Mouse (Mus musculus) C3H10T1/2 (cell line): ENCODE measurements around the gene Nrm. TPM values are rescaled to one million over a fixed set of nuclear protein-coding genes. Genes with fewer than 3 reads are reported as not detected.

Experiments
- polyA plus RNA-seq, 2 experiments: library from polyadenylated mRNA; unstranded; fragments of >200 nt; fragmentation: generic; extraction: Trizol; gene quantifications; one replicate each; pipeline ENCODE4 v1.2.1; 2012; ENCODE audit warnings: missing spikeins in 2 of 2

Gene Nrm
- polyA plus RNA-seq = 10 to 100 TPM; 24.6 to 60.0 TPM

DNA sequence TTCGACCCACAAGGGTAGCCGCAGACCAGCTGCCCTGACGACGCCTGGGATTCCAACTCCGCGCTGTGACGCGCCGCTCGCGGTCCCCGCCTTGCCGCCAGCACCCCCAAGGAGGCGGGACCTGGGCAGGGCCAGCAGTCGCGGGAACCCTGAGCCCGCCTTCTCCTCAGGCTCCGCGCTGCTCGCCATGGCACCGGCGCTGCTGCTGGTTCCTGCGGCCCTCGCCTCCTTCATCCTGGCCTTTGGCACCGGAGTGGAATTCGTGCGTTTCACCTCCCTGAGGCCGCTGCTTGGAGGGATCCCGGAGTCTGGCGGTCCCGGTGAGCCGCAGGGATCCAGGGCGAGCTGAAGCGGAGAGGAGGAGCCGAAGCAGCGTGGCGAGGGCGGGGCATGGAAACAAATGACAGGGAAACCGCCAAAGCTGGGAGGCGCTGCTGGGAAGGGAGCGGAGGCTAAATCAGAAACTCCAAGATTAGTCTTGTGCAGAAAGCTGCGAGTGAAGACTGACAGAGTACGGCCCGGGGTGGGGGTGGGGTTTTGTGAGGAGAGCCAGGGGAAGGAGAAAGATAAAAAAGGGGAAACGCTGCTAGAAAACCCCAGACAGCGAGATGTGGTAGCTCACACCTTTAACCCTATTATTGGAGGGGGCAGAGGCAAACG is at the start of gene Nrm:
Nrm (plus strand) TSS at position 121 of the 660 bp plus-strand sequence.

DNA sequence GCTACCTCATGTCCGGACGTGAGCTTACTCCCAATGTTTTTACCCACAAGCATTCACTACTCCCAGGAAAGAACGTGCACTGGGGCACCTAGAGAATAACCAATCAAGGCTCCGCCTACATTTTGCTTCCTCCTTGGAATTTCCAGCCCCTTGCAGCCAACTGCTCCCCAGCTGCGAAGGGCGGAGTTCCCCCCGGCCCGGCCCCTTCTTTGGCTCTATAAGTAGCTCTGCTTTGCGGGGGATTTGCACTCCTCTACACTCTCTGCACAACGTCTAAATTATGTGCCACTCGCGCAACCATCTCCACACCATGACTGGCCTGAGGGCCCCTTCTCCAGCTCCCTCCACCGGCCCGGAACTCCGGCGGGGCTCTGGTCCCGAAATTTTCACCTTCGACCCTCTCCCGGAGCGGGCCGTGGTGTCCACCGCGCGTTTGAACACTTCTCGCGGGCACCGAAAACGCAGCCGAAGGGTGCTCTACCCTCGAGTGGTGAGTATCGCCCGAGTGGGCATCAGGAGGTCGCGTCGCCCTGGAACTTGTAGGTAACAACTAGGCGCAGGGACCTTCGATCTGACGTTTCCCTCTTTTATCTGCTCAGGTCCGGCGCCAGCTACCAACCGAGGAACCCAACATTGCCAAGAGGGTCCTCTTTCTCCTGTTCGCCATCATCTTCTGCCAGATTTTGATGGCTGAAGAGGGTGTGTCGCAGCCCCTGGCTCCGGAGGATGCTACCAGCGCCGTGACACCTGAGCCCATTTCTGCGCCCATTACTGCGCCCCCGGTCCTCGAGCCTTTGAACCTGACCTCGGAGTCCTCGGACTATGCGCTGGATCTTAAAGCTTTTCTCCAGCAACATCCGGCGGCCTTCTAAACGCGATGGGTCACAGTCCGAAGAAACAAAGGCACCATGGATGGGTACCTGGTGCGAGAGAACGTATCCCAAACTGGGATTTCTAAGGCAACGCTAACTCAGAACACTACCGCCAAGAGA is 39.4 kb upstream of the Nrm start, which contains the start of gene Ier3:
Ier3 (plus strand) TSS at position 246 of the 992 bp plus-strand sequence.

DNA sequence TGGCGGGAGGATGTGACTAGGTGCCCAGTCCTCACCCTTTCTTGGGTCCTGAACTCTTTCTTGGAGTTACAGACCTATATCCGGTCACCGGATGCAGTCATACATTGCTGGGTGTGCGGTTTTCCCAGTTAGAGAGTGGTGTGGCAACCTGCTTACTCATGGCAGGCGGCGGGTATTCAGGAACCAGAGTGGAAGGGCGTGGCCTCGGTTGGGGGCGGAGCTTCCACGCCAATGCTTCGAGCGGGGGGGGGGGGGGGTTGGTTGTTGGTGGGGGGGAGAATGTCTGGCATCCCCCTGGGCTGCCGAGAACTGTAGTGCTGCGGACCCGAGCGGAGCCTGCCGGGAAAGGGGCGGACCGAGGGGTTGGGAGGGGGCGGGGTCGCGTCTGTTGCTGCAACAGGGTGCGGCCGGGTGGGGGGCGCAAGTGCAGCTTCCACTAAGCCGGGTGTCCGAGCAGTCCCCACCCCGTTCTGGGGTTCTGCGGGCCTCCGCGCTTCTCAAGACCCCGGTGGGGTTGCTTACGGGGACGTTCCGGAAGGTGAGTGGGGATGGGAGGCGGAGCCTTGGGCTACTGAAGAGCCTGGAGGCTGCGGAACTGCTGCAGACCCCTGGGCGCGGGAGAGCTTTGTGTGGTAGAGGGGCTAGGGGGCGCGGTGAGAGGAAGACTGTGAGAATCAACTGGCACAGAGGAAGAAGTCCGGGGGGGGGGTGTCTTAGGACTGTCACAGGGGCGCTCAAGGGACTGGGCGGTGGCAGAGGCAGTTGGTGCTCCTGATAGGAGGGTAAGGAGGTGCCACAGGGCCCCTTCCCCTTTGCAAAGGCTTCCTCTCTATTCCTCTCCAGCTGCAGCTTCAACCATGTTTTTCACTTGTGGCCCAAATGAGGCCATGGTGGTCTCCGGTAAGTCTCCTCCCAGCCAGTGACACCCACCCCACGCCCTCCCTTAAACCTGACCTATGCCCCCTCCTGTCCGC is 37.9 kb upstream of the Nrm start, which contains the start of gene Flot1:
Flot1 (plus strand) TSS at position 267 of the 974 bp plus-strand sequence.

DNA sequence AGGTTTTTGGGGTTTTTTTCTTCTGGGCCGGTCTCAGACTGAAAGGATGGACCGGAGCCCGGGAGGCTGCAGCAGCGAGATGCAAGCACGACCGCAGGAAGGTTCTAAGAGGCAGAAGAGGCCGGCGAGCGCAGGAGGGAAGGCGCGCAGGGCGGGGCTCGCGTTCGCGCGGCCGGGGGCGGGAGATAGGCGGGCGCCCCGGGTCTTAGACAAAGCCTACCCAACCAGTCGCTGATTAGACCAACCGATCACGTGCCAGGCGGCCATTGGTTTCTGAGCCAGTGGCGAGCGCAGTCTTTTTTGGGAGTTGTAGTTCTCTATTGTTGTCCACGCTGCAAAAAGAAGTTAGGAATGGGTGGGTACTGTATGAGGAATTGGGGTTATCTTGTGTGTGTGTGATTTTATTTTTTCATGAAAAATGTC is 23.0 kb upstream of the Nrm start, which contains the start of gene Tubb5:
Tubb5 (minus strand) TSS at position 185 of the 423 bp plus-strand sequence.

DNA sequence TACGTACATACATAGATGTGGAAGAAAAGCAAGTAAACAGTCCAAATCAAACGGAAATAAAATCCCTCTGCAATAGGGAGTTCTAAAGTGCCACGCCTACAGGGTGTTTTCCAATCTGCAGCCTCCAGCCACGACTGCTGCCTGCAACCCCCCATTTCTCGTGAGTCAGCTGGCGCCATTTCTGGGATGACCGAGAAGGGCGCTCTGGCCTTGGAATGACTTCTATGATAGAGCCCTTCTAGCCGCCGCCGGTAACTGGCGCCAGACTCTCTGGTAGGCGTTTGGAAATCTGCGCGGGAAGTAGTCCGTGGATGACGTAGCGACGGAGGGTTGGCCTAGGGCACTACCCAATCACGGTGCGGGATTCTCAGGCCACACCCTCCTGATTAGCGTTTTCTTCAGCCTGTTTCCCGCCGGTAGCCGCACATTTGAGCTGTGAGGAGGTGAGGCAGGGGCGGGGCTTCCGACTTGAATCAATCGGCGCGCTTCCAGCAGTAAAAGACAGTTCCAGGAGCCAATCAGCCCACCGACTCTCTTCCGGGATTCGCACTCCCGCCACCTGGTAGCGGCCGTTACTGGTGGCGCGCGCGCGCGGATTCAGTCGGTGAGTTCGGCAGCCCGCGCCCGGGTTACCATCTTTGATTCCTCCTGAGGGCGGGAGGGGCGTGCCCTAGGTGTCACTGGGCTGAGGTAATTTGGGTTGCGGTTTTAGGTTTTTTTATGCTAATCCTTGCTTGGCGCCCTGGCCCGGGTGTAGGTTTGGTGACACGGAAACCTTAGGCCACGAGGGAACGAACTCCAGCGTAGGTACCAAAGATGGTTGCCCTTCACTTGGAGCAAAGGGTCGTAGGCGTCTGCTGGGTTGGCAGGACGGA is 19.8 kb upstream of the Nrm start, which contains the start of gene Mdc1:
Mdc1 (plus strand) TSS at position 440 of the 875 bp plus-strand sequence.

DNA sequence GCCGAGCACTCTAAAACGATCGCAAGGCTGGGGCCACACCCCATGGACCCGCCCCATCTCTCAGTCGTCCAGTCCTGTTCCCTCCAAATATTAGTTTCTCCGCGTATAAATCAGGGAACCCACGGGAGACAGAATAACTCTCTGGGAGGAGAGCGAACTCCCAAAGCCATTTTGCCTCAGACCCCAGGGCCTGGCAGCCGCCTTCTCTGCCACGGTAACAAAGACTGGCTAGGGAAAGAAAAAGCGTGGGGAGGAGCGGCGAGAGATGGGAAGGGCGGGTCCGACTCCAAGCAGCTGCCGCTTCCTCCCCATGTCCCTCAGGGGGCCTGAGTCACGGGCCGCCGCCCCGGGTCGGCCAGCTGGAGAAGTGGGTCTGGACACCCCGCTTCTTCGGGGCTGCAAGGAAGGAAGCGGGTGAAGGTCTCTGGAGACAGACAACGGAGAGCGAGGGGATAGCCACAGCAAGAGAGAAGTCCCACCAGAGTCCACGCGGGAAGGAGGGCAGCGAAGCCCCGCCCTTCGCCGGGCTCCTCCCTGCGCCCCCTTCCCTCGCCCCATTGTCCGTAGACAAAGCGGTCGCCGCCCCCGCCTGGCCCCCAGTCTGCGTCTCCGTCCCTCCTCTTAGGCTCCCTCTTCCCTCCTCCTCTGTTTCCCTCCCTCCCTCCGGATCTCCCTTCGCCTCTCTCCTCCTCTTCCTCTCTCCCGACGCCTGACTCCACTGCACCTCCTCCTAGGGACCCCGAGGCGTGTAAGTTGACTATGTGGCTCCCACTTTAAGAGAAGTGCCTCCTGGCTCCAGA is 4.6 kb downstream of the Nrm start, which contains the start of gene Ppp1r18:
Ppp1r18 (plus strand) TSS at position 113 of the 800 bp plus-strand sequence.

DNA sequence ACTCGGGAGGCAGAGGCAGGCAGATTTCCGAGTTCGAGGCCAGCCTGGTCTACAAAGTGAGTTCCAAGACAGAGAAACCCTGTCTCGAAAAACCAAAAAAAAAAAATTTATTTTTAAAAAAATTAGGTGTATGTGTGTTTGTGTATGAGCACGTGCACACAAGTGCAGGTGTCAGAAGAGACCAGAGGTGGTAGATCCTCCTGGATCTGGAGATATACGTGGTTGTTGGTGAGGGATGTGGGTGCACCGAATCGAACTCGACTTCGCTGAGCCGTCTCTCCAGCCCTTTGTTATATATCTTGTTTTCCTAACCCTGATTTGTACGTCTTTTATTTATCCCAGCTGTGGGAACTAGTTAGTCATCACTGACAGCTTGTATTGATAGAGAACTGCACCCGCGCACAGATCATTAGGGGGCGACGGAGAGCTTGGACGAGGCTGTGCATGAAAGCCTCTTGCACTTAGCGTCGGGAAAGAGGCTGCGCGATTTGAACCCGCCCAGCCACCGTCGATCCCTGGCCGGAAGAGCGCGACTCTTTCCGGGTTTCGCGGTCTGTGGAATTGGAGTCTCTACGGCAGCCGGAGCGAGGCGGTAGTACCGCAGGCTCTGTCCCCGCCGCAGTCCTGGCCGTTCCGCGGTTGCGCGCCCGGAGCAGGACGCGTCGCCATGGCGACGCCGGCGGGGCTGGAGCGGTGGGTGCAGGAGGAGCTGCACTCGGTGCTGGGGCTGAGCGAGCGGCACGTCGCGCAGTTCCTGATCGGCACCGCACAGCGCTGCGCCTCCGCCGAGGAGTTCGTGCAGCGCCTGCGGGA is 18.3 kb downstream of the Nrm start, which contains the start of gene Dhx16:
Dhx16 (plus strand) TSS at position 575 of the 813 bp plus-strand sequence.

DNA sequence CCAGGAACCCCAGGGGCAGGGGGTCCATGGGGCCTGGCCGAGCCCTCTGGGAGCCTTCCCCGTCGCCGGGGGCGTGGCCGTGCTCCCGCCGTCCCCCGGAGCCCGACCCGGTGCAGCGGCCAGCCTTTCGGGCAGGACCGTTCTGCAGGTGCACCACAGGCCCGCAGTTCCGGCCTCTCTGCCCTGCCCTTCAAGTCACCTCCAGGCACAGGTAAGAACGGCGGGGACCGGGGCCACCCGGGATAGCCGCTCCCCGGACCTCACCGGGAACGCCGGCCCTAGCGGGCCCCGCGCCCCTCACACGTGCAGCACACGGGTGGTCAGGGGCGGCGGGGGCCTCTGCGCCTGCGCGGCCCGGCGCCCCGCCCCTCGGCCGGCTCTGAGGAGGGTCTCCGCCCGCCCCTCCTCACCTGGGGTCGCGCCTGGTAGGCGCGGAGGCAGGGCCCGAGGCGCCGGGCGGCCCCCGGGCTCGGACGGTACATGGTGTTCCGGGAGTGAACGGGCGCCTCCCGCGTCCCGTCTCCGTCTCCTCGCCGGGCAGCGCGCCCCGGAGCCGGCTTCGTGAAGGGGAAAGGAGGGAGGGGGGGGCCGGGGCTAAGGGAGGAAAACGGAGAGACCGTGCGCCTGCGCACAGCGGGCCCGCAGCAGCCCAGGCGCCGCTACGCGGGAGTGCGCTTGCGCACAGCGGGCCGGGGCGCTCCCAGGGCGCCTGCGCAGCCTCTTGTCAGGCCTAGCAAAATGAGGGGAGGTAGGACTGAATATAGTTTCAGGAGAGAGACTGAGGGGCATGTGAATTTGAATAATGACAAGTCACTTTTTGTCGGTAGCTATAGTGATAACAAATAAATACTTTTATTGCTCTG is 35.9 kb downstream of the Nrm start, which contains the start of gene 2310061I04Rik:
2310061I04Rik (minus strand) TSS at position 651 of the 863 bp plus-strand sequence.

DNA sequence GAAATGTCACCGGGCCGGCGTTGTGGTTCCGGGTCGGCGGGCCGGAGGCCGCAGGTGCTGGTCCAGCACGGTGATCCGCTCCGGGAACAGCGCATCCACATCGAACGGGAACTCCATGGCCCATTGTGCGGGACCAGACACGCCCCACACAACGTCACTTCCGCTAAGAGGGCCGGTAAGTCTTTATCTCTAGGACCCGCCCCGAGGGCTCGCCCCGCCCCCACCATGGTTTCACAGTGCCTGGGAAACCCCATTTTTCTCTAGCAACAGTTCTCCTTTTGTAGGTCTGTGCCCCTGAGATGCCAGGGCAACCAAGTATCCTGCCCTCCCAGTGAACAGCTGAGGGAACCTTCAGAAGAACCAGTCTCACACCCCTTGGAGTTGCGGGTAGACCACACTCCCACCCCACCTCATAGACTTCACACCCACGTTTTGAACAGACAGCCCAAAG is 48.8 kb downstream of the Nrm start, which contains the start of gene Atat1:
Atat1 (minus strand) TSS at position 157 of the 451 bp plus-strand sequence.

Other genes starting within 250 kb of the Nrm start
- gene Gm9573, start 234.7 kb upstream of the Nrm start, polyA plus RNA-seq = not detected
- gene Mucl3, start 217.6 kb upstream of the Nrm start, polyA plus RNA-seq = under 1 TPM in 1 of 2 experiments, not detected in 1; 0.01 TPM
- gene Vars2, start 193.7 kb upstream of the Nrm start, polyA plus RNA-seq = 10 to 100 TPM; 10.3 to 17.1 TPM
- 10 to 100 TPM; 37.3 to 43.3 TPM for gene Gtf2h4, start 187.6 kb upstream of the Nrm start, polyA plus RNA-seq
- gene Ddr1, start 156.7 kb upstream of the Nrm start, polyA plus RNA-seq = 10 to 100 TPM; 13.6 to 77.1 TPM
- 10 to 100 TPM; 26.7 to 55.4 TPM for gene Ier3, start 39.6 kb upstream of the Nrm start, polyA plus RNA-seq
- gene Flot1, start 38.1 kb upstream of the Nrm start, polyA plus RNA-seq = 10 to 100 TPM; 40.2 to 78.8 TPM
- gene Tubb5, start 23.0 kb upstream of the Nrm start, polyA plus RNA-seq = 1,000 to 10,000 TPM; 1,640 to 1,875 TPM
- 10 to 100 TPM in 1 of 2 experiments, 1 to 10 TPM in 1; 2.4 to 13.5 TPM for gene Mdc1, start 19.8 kb upstream of the Nrm start, polyA plus RNA-seq
- gene Ppp1r18, start 4.3 kb downstream of the Nrm start, polyA plus RNA-seq = 10 to 100 TPM; 72.4 to 92.4 TPM
- 10 to 100 TPM; 47.9 to 54.5 TPM for gene Dhx16, start 18.5 kb downstream of the Nrm start, polyA plus RNA-seq
- 10 to 100 TPM; 23.3 to 41.8 TPM for gene 2310061I04Rik, start 36.1 kb downstream of the Nrm start, polyA plus RNA-seq
- gene Atat1, start 48.8 kb downstream of the Nrm start, polyA plus RNA-seq = 10 to 100 TPM in 1 of 2 experiments, 1 to 10 TPM in 1; 8.0 to 45.3 TPM
- gene Mrps18b, start 55.1 kb downstream of the Nrm start, polyA plus RNA-seq = 100 to 1,000 TPM in 1 of 2 experiments, 10 to 100 TPM in 1; 55.9 to 163 TPM
- 10 to 100 TPM; 10.4 to 31.4 TPM for gene Ppp1r10, start 55.1 kb downstream of the Nrm start, polyA plus RNA-seq
- 10 to 100 TPM; 65.7 to 99.3 TPM for gene Abcf1, start 108.4 kb downstream of the Nrm start, polyA plus RNA-seq
- gene Gnl1, start 118.5 kb downstream of the Nrm start, polyA plus RNA-seq = 100 to 1,000 TPM in 1 of 2 experiments, 10 to 100 TPM in 1; 64.4 to 105 TPM
- 10 to 100 TPM in 1 of 2 experiments, 1 to 10 TPM in 1; 8.0 to 24.8 TPM for gene Prr3, start 118.9 kb downstream of the Nrm start, polyA plus RNA-seq
- gene H2-T24, start 159.2 kb downstream of the Nrm start, polyA plus RNA-seq = 1 to 10 TPM in 1 of 2 experiments, under 1 TPM in 1; 0.04 to 1.6 TPM
- 10 to 100 TPM in 1 of 2 experiments, 1 to 10 TPM in 1; 7.0 to 77.3 TPM for gene H2-T23, start 171.5 kb downstream of the Nrm start, polyA plus RNA-seq
- 100 to 1,000 TPM in 1 of 2 experiments, 10 to 100 TPM in 1; 42.8 to 114 TPM for gene H2-T22, start 181.4 kb downstream of the Nrm start, polyA plus RNA-seq
- under 1 TPM in 1 of 2 experiments, not detected in 1; 0.09 TPM for gene Gm6034, start 181.6 kb downstream of the Nrm start, polyA plus RNA-seq
- gene Gm11127, start 197.1 kb downstream of the Nrm start, polyA plus RNA-seq = under 1 TPM; 0.08 to 0.39 TPM